Mouse (Mus musculus) monocyte, adult 2 months (primary cell): Measurements from ENCODE around the gene Fam19a5.

Experiments used
- DNase-seq, 2 experiments: peaks; one replicate each; pipeline ENCODE4 v3.0.0; 2022; ENCODE audit warnings: low spot score in 2 of 2, low read depth in 1 of 2

Gene Fam19a5

GRCm38 (mm10) chr15:87726657-87727236 is 182.6 kb downstream of the Fam19a5 start:
- no peak for DNase-seq

DNA sequence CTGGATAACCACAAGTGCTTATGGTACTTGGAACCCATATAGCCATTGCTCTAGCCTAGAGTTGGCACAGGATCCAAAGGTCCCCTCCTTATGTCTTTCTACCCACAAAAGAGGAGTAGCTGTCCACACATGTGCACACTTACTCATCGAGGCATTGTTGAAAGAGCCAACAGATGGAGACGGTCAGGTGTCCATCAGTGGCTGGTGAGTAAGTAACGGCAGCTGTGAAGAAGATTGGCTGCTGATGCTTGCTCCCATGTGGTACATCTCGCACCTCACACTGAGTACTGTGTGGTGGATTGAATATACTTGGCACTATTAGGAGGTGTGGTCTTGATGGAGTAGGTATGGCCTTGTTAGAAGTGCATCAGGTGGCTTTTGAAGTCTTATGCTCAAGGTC is 192.2 kb downstream of the Fam19a5 start:
- DNase-seq: no peak

- no peak for DNase-seq
These were observed 211.4 kb downstream of the Fam19a5 start for GRCm38 (mm10) chr15:87755482-87755881.

GRCm38 (mm10) chr15:87765876-87766275 is 221.8 kb downstream of the Fam19a5 start:
- DNase-seq: no peak

DNA sequence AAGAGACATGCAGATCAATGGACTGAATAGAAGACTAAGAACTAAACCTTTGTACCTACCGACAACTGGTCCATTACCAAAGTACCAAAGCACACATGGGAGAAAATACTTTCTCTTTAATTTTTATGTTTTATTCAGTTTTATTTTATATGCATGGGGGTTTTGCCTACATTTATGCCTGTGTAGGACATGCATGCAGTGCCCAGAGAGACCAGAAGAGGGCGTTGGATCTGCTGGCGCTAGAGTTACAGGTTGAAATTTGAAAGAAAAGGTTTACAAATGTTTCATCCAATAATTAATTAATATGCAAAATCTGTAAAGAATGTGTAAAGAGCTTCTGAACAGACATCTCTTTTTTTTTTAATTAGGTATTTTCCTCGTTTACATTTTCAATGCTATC is 229.9 kb downstream of the Fam19a5 start:
- DNase-seq: no peak

- DNase-seq: no peak
These were observed 239.2 kb downstream of the Fam19a5 start for GRCm38 (mm10) chr15:87783331-87783730.

GRCm38 (mm10) chr15:87789671-87790070 is 245.6 kb downstream of the Fam19a5 start:
- DNase-seq: no peak

DNA sequence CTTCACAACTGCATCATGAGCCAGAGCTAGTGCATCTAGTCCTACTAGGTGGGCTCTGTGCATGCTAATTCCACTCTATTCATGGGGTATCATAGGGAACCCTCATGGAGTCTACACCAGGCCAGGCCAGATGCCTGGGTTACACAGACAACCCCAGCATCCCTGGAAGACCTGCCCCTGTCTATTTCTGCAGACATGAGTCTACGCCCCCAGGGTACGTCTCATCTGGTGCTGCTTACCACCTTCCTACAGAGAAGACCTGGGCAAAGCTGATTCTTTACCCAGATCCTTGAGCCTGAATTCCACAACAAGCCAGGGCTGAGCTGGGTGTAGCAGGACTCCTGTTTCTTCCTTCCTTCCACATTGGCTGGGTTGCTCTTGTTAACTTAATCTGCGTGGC is 249.6 kb downstream of the Fam19a5 start:
- no peak for DNase-seq

DNA sequence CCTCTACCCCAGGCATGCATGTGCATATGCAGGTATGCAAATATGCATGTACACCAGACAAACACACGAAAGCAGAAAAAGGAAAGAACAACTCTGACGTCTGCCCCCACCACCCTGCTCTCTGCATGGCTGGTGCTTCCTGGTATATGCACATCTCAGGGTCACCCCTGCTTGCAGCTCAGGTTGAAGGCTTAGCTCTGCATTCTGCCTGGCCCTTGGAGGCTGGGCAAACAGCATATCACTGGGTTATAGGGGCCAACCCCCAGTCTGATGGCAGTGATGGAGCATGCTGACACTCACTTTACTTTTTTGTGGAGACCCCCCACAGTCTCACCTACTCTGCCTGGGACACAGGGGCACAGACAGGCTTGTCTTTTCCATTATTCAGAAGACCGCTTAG is 252.5 kb downstream of the Fam19a5 start:
- DNase-seq: no peak
